9 mouse cellular contexts compared by ENCODE assay signal in the genomic region with DNA sequence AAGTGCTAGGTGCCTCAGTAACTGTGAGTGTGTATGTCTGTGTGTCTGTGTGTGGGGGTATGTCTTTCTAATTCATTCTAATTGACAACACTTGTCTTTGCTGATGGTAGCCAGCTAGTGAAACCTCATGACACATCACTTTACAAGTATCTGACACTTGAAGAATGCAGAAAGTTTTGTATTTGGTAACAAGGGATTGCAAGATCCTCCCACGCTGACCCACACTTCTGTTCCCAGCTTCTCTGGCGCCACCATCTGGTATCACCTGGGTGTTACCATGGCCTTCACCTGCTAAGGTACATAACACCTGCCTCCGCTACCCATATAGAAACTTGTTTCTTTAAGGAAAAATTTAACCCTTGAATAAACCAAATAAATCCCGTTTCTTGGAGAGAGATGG.
DNase-seq lines count a peak whose midpoint lies in the region; TF ChIP-seq lines count a peak whose summit lies in the region.
"Had no signal": no experiment of that assay in that cellular context is flagged by ENCODE, and none has a peak within 500 bp of the region (broad histone marks: within the 10 kb centered on the region; RNA-seq: fewer than 3 reads in every experiment).

No protein-coding gene starts in this region.

- no peak for TF ChIP-seq POLR2A in cortical plate, adult 2 months (IDR thresholded peaks at IDR 0.05; ENCODE audit: extremely low read depth, insufficient read depth, low read length)

- no peak overlapping the region for H3K27ac ChIP-seq in cortical plate, adult 2 months (ENCODE audit: insufficient read depth, low read length)
- H3K27ac ChIP-seq: macrophage had no signal

- peak; percentile 57 for DNase-seq in ovary, postnatal 14 days (ENCODE audit: low spot score)
- DNase-seq in ovary, adult 18-20 months (ENCODE audit: low spot score): no peak
- peak; percentile 44 for DNase-seq in T-cell, adult 2 months (ENCODE audit: low spot score)
- peak; percentile 89 for DNase-seq in kidney, adult 9 months
- DNase-seq in lung, postnatal 14 days: peak; percentile 83
- peak; percentile 78 for DNase-seq in thymus, postnatal 25 days
- DNase-seq in frontal cortex, postnatal 14 days (ENCODE audit: low spot score in 2 of 2): no peak

- H3K4me1 ChIP-seq in cortical plate, adult 2 months (ENCODE audit: control insufficient read depth, insufficient read depth, low read length): no peaks in the 10 kb centered on the region

- TF ChIP-seq CTCF in cortical plate, adult 2 months (IDR thresholded peaks at IDR 0.05; ENCODE audit: extremely low read depth, insufficient read depth, low read length): peak; percentile 68

- no peak overlapping the region for H3K4me3 ChIP-seq in cortical plate, adult 2 months (ENCODE audit: insufficient read depth, low read length)

Comparison
In these comparisons a context has a peak if more than half of its experiments do, and no peak if none do; other contexts are left out.
1. DNase-seq: peak in ovary, postnatal 14 days (single experiment), T-cell, adult 2 months (single experiment), kidney, adult 9 months (single experiment), lung, postnatal 14 days (single experiment) and thymus, postnatal 25 days (single experiment); none in ovary, adult 18-20 months (single experiment) and frontal cortex, postnatal 14 days (0 of 2).